Comparison of ENCODE assay signal across 8 mouse cellular contexts in the genomic region with DNA sequence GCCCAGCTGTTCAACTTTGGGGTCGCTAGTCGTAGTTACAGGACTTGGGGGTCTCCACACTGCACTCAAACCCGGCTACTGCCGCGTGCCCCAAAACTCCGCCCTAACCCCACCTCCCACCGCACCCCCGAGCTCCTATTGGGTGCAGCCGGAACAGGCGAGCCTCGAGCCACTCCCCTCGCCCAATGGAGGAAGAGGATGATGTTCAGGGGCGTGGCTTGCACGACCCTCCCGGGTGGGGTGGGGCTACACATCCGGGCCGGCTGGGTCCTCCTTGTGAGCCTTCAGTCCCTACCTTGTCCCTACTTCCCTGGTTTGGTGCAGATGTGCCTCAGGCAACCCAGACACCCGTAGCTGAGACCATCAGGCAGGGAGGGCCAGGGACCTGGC. TPM values are rescaled to one million over a fixed set of nuclear protein-coding genes. Genes with fewer than 3 reads are reported as not detected.
DNase-seq lines count a peak whose midpoint lies in the region; ATAC-seq and TF ChIP-seq lines count a peak whose summit lies in the region.

No protein-coding gene starts in this region.

- 0 out of 2 replicates have a peak, but pooled peaks cover 2% of the 10 kb centered on the region for H3K36me3 ChIP-seq in heart, embryonic 11.5 days (ENCODE audit: control insufficient read depth, insufficient read depth, low read length)
- H3K36me3 ChIP-seq in kidney, embryonic 16.5 days (ENCODE audit: insufficient read depth, low read length): 0 out of 2 replicates have a peak, but pooled peaks cover 2% of the 10 kb centered on the region
- no peaks in the 10 kb centered on the region for H3K36me3 ChIP-seq in liver, adult 2 months (ENCODE audit: control insufficient read depth, insufficient read depth, low read length)
- peaks cover 6% of the 10 kb centered on the region for H3K36me3 ChIP-seq in myocyte (ENCODE audit: control insufficient read depth, insufficient read depth)
- H3K36me3 ChIP-seq in splenic B cell, adult 2 months (ENCODE audit: control insufficient read depth, insufficient read depth, low read length, poor library complexity, severe bottlenecking): no peaks in the 10 kb centered on the region

- TF ChIP-seq CTCF in bone marrow macrophage, adult 2 months (IDR thresholded peaks at IDR 0.05; ENCODE audit: low read depth, low read length): no peak
- TF ChIP-seq CTCF in embryonic fibroblast, embryonic 13.5 days (IDR thresholded peaks at IDR 0.05; ENCODE audit: borderline replicate concordance, insufficient read depth, low read length): no peak
- TF ChIP-seq CTCF in liver, adult 2 months (IDR thresholded peaks at IDR 0.05; ENCODE audit: low read depth, low read length): no peak

- H3K4me1 ChIP-seq in bone marrow macrophage, adult 2 months (ENCODE audit: control insufficient read depth, insufficient read depth, low read length): peaks cover 55% of the 10 kb centered on the region
- H3K4me1 ChIP-seq in embryonic fibroblast, embryonic 13.5 days (ENCODE audit: control insufficient read depth, insufficient read depth, low read length): peaks cover 13% of the 10 kb centered on the region; the same call in 1 of the 2 replicates
- H3K4me1 ChIP-seq in heart, embryonic 11.5 days (ENCODE audit: control insufficient read depth, insufficient read depth, low read length): peaks cover 33% of the 10 kb centered on the region
- H3K4me1 ChIP-seq in kidney, embryonic 16.5 days (ENCODE audit: insufficient read depth, low read length): peaks cover 37% of the 10 kb centered on the region
- H3K4me1 ChIP-seq in liver, adult 2 months (ENCODE audit: control insufficient read depth, insufficient read depth, low read length): peaks cover 27% of the 10 kb centered on the region

- peaks cover 30% of the 10 kb centered on the region for H3K79me2 ChIP-seq in liver, adult 2 months (ENCODE audit: control insufficient read depth, insufficient read depth, low read length)
- peaks cover 54% of the 10 kb centered on the region for H3K79me2 ChIP-seq in myocyte (ENCODE audit: control insufficient read depth, insufficient read depth)

- peak overlapping the region; percentile 97 for H3K4me3 ChIP-seq in bone marrow macrophage, adult 2 months (ENCODE audit: insufficient read depth, low read length)
- peak overlapping the region; percentile 92 for H3K4me3 ChIP-seq in embryonic fibroblast, embryonic 13.5 days (ENCODE audit: insufficient read depth, low read length)
- peak overlapping the region; percentile 84 for H3K4me3 ChIP-seq in heart, embryonic 11.5 days (ENCODE audit: low read depth, low read length)
- peak overlapping the region; percentile 62 for H3K4me3 ChIP-seq in kidney, embryonic 16.5 days (ENCODE audit: low read length)
- H3K4me3 ChIP-seq in liver, adult 2 months (ENCODE audit: insufficient read depth, low read depth, low read length): peak overlapping the region; percentile 82
- peak overlapping the region; percentile 97 for H3K4me3 ChIP-seq in myocyte

- peak overlapping the region; percentile 34 for H3ac ChIP-seq in myocyte (ENCODE audit: control insufficient read depth, insufficient read length)

- peak overlapping the region; percentile 78 for H3K4me2 ChIP-seq in heart, embryonic 11.5 days
- peak overlapping the region; percentile 67 for H3K4me2 ChIP-seq in kidney, embryonic 16.5 days (replicated peaks; ENCODE audit: low read depth, low read length)
- H3K4me2 ChIP-seq in myocyte (ENCODE audit: low read depth): peak overlapping the region; percentile 89

- no peak; the same call in 1 of the 2 replicates for TF ChIP-seq POLR2A in bone marrow macrophage, adult 2 months (IDR thresholded peaks at IDR 0.05; ENCODE audit: borderline replicate concordance, low read depth, low read length)
- TF ChIP-seq POLR2A in embryonic fibroblast, embryonic 13.5 days (IDR thresholded peaks at IDR 0.05; ENCODE audit: low read depth, low read length): peak; percentile 93
- peak; percentile 89 for TF ChIP-seq POLR2A in liver, adult 2 months (IDR thresholded peaks at IDR 0.05; ENCODE audit: extremely low read depth, insufficient read depth, low read length)
- TF ChIP-seq POLR2A in myocyte (IDR thresholded peaks at IDR 0.05; ENCODE audit: insufficient read length, low read depth): peak; percentile 83

- WGBS in heart, embryonic 11.5 days (ENCODE audit: insufficient replicate concordance): 0% methylated on average over 18 of the region's 18 CpGs
- 1% methylated on average over 18 of the region's 18 CpGs for WGBS in kidney, embryonic 16.5 days
- 2% methylated on average over 18 of the region's 18 CpGs for WGBS in liver, adult 2 months

- peak overlapping the region; percentile 85 for H3K9ac ChIP-seq in heart, embryonic 11.5 days (ENCODE audit: low read depth, low read length)
- peak overlapping the region; percentile 80 for H3K9ac ChIP-seq in kidney, embryonic 16.5 days (replicated peaks; ENCODE audit: low read length)
- peak overlapping the region; percentile 93 for H3K9ac ChIP-seq in liver, adult 2 months (ENCODE audit: low read depth, low read length)

- ATAC-seq in heart, embryonic 11.5 days (replicated peaks; ENCODE audit: insufficient number of reproducible peaks, low FRiP score, low TSS enrichment): peak; percentile 91
- peak; percentile 96 for ATAC-seq in kidney, embryonic 16.5 days (ENCODE audit: low FRiP score, low TSS enrichment)

- DNase-seq in A20 (ENCODE audit: low read depth, low spot score): peak; percentile 88
- DNase-seq in liver, adult 2 months (ENCODE audit: extremely low read depth, low read depth, low spot score): peak; percentile 85
- DNase-seq in splenic B cell, adult 2 months (ENCODE audit: low read depth, low spot score): peak; percentile 86

- H3K9me3 ChIP-seq in heart, embryonic 11.5 days (replicated peaks; ENCODE audit: control insufficient read depth, low read length): no peaks in the 10 kb centered on the region
- H3K9me3 ChIP-seq in kidney, embryonic 16.5 days (ENCODE audit: low read length): no peaks in the 10 kb centered on the region

- peak overlapping the region; percentile 91 for H3K27ac ChIP-seq in bone marrow macrophage, adult 2 months (ENCODE audit: insufficient read depth, low read depth, low read length)
- H3K27ac ChIP-seq in embryonic fibroblast, embryonic 13.5 days (ENCODE audit: insufficient read depth, low read length): peak overlapping the region; percentile 82
- H3K27ac ChIP-seq in heart, embryonic 11.5 days (ENCODE audit: low read depth, low read length): peak overlapping the region; percentile 97
- H3K27ac ChIP-seq in kidney, embryonic 16.5 days (ENCODE audit: low read length): peak overlapping the region; percentile 96
- peak overlapping the region; percentile 96 for H3K27ac ChIP-seq in liver, adult 2 months (replicated peaks; ENCODE audit: insufficient read depth, low read depth, low read length)

- H3K27me3 ChIP-seq in heart, embryonic 11.5 days (ENCODE audit: control insufficient read depth, insufficient read depth, low read length): no peaks in the 10 kb centered on the region
- no peaks in the 10 kb centered on the region for H3K27me3 ChIP-seq in kidney, embryonic 16.5 days (ENCODE audit: insufficient read depth, low read length)
- H3K27me3 ChIP-seq in liver, adult 2 months (ENCODE audit: control insufficient read depth, insufficient read depth, low read length): no peaks in the 10 kb centered on the region
- H3K27me3 ChIP-seq in myocyte (ENCODE audit: control insufficient read depth, insufficient read depth, insufficient read length): no peaks in the 10 kb centered on the region
- no peaks in the 10 kb centered on the region for H3K27me3 ChIP-seq in splenic B cell, adult 2 months (ENCODE audit: control insufficient read depth, insufficient read depth, low read length, poor library complexity, severe bottlenecking)

TF ChIP-seq in myocyte, 11 proteins besides CTCF, POLR2A, EP300 and RAD21:
- no peak for TF ChIP-seq MAX (IDR thresholded peaks at IDR 0.05; ENCODE audit: low read depth)
- TF ChIP-seq SRF (IDR thresholded peaks at IDR 0.05; ENCODE audit: control insufficient read depth, insufficient read length, low read depth): peak; percentile 59
- TF ChIP-seq TCF12 (IDR thresholded peaks at IDR 0.05; ENCODE audit: insufficient read depth, poor library complexity, severe bottlenecking): no peak
- TF ChIP-seq REST (IDR thresholded peaks at IDR 0.05; ENCODE audit: insufficient read depth, insufficient read length): no peak
- no peak for TF ChIP-seq USF1 (IDR thresholded peaks at IDR 0.05; ENCODE audit: low read depth)
- peak; percentile 79 for TF ChIP-seq POLR2AphosphoS2 (IDR thresholded peaks at IDR 0.05; ENCODE audit: insufficient read length, low read depth)
- TF ChIP-seq MYOD1 (IDR thresholded peaks at IDR 0.05; ENCODE audit: control insufficient read depth in 1 of 3, insufficient read length in 2 of 3, low read depth in 2 of 3): no peak
- no peak for TF ChIP-seq MYOG (IDR thresholded peaks at IDR 0.05; ENCODE audit: control insufficient read depth in 1 of 3, insufficient read depth in 1 of 3, insufficient read length in 2 of 3, low read depth in 2 of 3)
- no peak for TF ChIP-seq CEBPB (IDR thresholded peaks at IDR 0.05; ENCODE audit: insufficient read depth, poor library complexity, severe bottlenecking)
- no peak for TF ChIP-seq E2F4 (IDR thresholded peaks at IDR 0.05; ENCODE audit: insufficient read depth)
- TF ChIP-seq TCF3 (IDR thresholded peaks at IDR 0.05; ENCODE audit: insufficient read length, low read depth): no peak
TF ChIP-seq in myocyte: peak in this region for 2.

RNA-seq across cellular contexts. Expression of gene Ldlr, which starts 0.9 kb away (rescaled TPM):
- 30.4 and 36.5 TPM in 2 replicates for polyA plus RNA-seq in bone marrow macrophage, adult 2 months (2012; ENCODE audit: insufficient read depth, insufficient read length, missing spikeins)
- 54.6 and 74.3 TPM in 2 replicates for polyA plus RNA-seq in embryonic fibroblast, embryonic 13.5 days (2011; ENCODE audit: insufficient read length, low read depth, missing spikeins)
- polyA plus RNA-seq in heart, embryonic 11.5 days (2014; fragmentation: Nextera tagmentation; extraction: Ambion mirVana): 11.1 and 16.0 TPM in 2 replicates
- 30.6 and 33.2 TPM in 2 replicates for polyA plus RNA-seq in kidney, embryonic 16.5 days (2015; fragmentation: Nextera tagmentation; extraction: Ambion mirVana)
- total RNA-seq in liver, adult 2 months (2014; rRNA removed): 61.4 and 82.8 TPM in 2 replicates
- 105 and 116 TPM in 2 replicates for polyA plus RNA-seq in liver, adult 2 months (2012; rRNA removed)
- 106 TPM for polyA plus RNA-seq in myocyte (2012; fragmentation: generic; extraction: Trizol)

RNA-seq across cellular contexts. Expression of gene Spc24, which starts 36.0 kb away (rescaled TPM):
- 16.6 and 23.2 TPM in 2 replicates for polyA plus RNA-seq in bone marrow macrophage, adult 2 months (2012; ENCODE audit: insufficient read depth, insufficient read length, missing spikeins)
- 14.2 and 21.2 TPM in 2 replicates for polyA plus RNA-seq in embryonic fibroblast, embryonic 13.5 days (2011; ENCODE audit: insufficient read length, low read depth, missing spikeins)
- polyA plus RNA-seq in heart, embryonic 11.5 days (2014; fragmentation: Nextera tagmentation; extraction: Ambion mirVana): 90.5 and 103 TPM in 2 replicates
- polyA plus RNA-seq in kidney, embryonic 16.5 days (2015; fragmentation: Nextera tagmentation; extraction: Ambion mirVana): 120 and 134 TPM in 2 replicates
- total RNA-seq in liver, adult 2 months (2014; rRNA removed): 15.3 and 17.9 TPM in 2 replicates
- polyA plus RNA-seq in liver, adult 2 months (2012; rRNA removed): 11.6 and 14.4 TPM in 2 replicates
- polyA plus RNA-seq in myocyte (2012; fragmentation: generic; extraction: Trizol): 31.0 TPM

Comparison
In these comparisons a context has a peak if more than half of its experiments do, and no peak if none do; other contexts are left out.
1. Peak in every context shown above with its lines: DNase-seq, ATAC-seq, H3K4me3 ChIP-seq and H3K27ac ChIP-seq.